Mouse (Mus musculus) activated CD4-positive, CD25-positive, alpha-beta regulatory T cell (primary cell): Measurements from ENCODE around the gene Gab3. TPM values are rescaled to one million over a fixed set of nuclear protein-coding genes. Genes with fewer than 3 reads are reported as not detected.

Experiments
- polyA plus RNA-seq, 2 experiments: library from polyadenylated mRNA; unstranded; fragments of 100-300 nt; shearing (Covaris generic); gene quantifications; one replicate each; pipeline ENCODE4 v1.2.1; 2017

The Gab3 gene
- 10 to 100 TPM in 1 of 2 experiments, 1 to 10 TPM in 1; 7.2 to 14.5 TPM for polyA plus RNA-seq

DNA sequence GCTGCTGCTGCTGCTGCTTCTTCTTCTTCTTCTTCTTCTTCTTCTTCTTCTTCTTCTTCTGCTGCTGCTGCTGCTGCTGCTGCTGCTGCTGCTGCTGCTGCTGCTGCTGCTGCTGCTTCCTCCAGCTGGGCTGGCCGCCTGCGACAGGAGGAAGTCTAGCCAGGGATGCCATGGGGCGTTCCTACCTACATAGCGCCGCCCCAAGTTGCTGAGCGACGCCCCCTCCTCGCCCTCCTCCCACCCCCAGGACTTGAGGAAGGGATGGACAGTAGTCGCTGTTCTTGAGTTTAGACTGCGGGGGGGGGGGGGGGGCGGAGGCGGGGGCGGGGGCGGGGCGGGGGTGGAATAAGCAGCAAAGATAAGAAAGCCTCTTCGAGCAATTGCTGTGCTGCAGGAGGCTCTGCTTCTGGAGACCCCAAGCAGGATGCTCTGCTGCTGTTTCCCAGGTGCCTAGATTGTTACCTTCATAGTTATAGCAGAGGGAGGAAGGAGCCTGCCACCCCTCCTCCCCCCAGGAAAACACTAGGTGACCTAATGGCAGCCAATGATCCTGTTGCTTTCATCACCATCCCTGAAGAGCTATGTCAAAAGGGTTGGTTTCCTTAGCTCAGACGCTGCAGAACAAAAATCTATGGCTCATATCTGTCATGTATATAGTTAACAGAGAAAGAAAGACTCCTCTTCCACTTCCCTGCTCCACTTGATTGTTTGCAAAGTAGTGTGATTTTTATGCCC lies at the start of gene Gab3:
Gab3 (minus strand) TSS at position 685 of the 735 bp plus-strand sequence.

DNA sequence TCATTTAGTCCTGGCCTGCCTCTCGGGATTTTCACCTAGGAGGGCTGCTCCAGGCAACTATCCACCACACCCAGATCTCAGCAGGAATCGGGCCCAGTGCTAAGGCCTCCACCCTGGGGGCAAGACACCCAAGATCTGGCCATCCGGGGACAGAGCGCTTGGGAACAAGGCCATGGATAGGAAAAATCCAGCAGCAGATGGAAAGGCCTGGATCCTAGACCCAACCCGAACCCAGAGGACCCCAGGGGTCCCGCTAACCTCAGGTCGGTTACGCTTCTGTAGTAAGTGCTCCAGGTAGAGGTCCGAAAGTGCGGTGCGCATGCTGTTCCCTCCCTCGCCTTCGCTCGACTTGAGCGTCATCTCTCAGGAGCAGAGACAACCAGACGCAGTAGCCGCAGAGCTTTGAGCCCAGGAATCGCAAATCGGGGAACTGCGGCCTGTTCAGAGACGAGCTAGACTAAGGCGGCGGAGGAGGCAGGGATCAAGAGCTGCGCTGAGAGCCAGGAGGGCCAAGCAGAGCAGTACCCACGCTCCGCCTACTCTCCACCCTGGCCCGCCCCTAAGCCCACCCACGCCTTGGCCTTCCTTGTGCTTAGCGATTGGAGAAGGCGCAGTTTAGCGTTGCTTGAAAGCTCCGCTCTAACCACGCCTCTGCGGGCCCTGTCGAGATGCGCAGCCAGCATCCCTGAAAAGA lies 45.4 kb upstream of the Gab3 start, which contains the start of gene Mpp1:
Mpp1 (minus strand) TSS at position 550 of the 694 bp plus-strand sequence.

DNA sequence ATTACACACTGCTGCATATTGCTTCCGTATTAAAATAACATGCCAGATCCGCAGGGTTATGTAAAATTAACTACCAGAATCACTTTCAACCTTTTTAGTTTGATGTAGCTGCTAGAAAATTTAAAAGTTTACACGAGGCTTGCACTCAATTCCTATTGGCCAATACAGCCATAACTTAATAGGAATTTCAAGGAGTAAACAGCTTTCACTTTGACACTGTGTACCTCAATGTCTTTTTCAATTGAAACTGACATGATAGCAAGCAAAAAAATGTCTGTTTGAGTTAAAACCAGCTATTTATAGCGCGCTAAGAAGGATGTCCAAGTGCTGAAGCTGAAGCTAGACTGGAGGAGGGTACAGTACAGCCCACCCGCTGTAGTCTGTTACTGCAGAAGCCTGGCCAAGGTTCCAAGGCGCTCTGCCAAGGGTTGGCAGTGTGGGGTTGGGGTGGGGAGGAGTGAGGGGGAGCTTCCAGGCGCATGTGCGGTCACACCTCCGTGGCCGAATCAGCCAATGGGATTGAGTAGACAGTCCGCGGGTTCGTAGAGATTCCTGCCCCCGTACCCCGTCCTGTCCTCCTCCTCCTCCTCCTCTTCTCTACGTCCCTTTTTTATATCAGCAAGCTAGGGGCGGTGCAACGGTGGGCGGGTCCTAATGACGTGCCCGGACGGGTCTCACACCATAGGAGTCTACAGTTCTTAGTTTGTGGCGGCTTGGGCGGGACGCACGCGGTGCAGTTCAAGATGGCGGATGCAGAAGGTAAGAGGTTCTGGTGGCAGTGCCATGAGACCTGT lies 10.3 kb upstream of the Gab3 start, which contains the start of gene Dkc1:
Dkc1 (plus strand) TSS at position 486 of the 794 bp plus-strand sequence.

Other genes starting within 250 kb of the Gab3 start
- not detected for gene Gm5936, start 248.3 kb downstream of the Gab3 start, polyA plus RNA-seq
- gene Dkc1, start 10.4 kb upstream of the Gab3 start, polyA plus RNA-seq: 100 to 1,000 TPM in 1 of 2 experiments, 10 to 100 TPM in 1; 75.1 to 128 TPM
- gene Mpp1, start 45.6 kb upstream of the Gab3 start, polyA plus RNA-seq: 100 to 1,000 TPM in 1 of 2 experiments, 10 to 100 TPM in 1; 91.4 to 110 TPM
- gene Smim9, start 78.3 kb upstream of the Gab3 start, polyA plus RNA-seq: not detected